Mouse (Mus musculus) MEL (cell line): ENCODE measurements at regions not wholly inside any gene's neighbourhood (a gene's known extent, or its start where the extent isn't known, plus 50 kb on each side); places are given as distances from the start of the nearest gene placed in this dataset.

Source experiments
- DNase-seq: peaks from one replicate; pipeline ENCODE4 v3.0.0; 2011; ENCODE audit warnings: low read depth, low spot score
- H3K27ac ChIP-seq: 2 replicates; pipeline ENCODE4 v1.5.1; 2012; ENCODE audit warnings: low read depth, mild to moderate bottlenecking, control low read depth, low read length, moderate library complexity; ENCODE audit not compliant: control insufficient read depth
- H3K27me3 ChIP-seq, 2 experiments: fragments of 150-350 bp in 1 of 2; sonication (generic) in 1 of 2; 2 replicates each; pipeline ENCODE4 v1.6.1; 2012; ENCODE audit warnings: low read length in 2 of 2, mild to moderate bottlenecking in 2 of 2, improper control_type of control experiment in 1 of 2, moderate library complexity in 1 of 2; ENCODE audit not compliant: insufficient read depth in 2 of 2, control insufficient read depth in 1 of 2
- H3K36me3 ChIP-seq, 2 experiments: 2 replicates each; pipeline ENCODE4 v1.6.1; 2012 to 2014; ENCODE audit warnings: low read length in 2 of 2, improper control_type of control experiment in 1 of 2, inconsistent platforms in 1 of 2, mild to moderate bottlenecking in 1 of 2; ENCODE audit not compliant: insufficient read depth in 2 of 2, control insufficient read depth in 1 of 2
- H3K4me1 ChIP-seq, 2 experiments: fragments of 150-350 bp in 1 of 2; sonication (generic) in 1 of 2; 2 replicates each; pipeline ENCODE4 v1.6.1; 2012; ENCODE audit warnings: low read length in 2 of 2, improper control_type of control experiment in 1 of 2, mild to moderate bottlenecking in 1 of 2; ENCODE audit not compliant: insufficient read depth in 2 of 2, control insufficient read depth in 1 of 2
- H3K4me3 ChIP-seq, 2 experiments: fragments of 150-350 bp in 1 of 2; sonication (generic) in 1 of 2; 2 replicates each; pipeline ENCODE4 v1.5.1; 2012; ENCODE audit warnings: low read depth in 2 of 2, low read length in 2 of 2, mild to moderate bottlenecking in 2 of 2, moderate library complexity in 2 of 2, control low read depth in 1 of 2, improper control_type of control experiment in 1 of 2; ENCODE audit not compliant: control insufficient read depth in 1 of 2, insufficient read depth in 1 of 2
- H3K79me2 ChIP-seq: 2 replicates; pipeline ENCODE4 v1.6.1; 2012; ENCODE audit warnings: mild to moderate bottlenecking, low read length, moderate library complexity; ENCODE audit not compliant: control insufficient read depth, poor library complexity, insufficient read depth
- H3K9ac ChIP-seq: 2 replicates; pipeline ENCODE4 v1.6.1; 2012; ENCODE audit warnings: low read depth, mild to moderate bottlenecking, control low read depth, low read length, moderate library complexity; ENCODE audit not compliant: control insufficient read depth, poor library complexity, severe bottlenecking
- H3K9me3 ChIP-seq: fragments of 150-350 bp; sonication (generic); replicated peaks from 2 replicates; pipeline ENCODE4 v1.6.1; 2012; ENCODE audit warnings: mild to moderate bottlenecking, low read length, improper control_type of control experiment, moderate library complexity; ENCODE audit not compliant: insufficient read depth
- BHLHE40 ChIP-seq: IDR thresholded peaks from 2 replicates; pipeline ENCODE4 v1.6.1; 2012; ENCODE audit warnings: low read depth, mild to moderate bottlenecking, inconsistent platforms, low read length, improper control_type of control experiment, borderline replicate concordance
- CHD1 ChIP-seq: IDR thresholded peaks from 2 replicates; pipeline ENCODE4 v1.6.1; 2012; ENCODE audit warnings: low read depth, mild to moderate bottlenecking, inconsistent platforms, low read length, improper control_type of control experiment
- CTCF ChIP-seq, 3 experiments: IDR thresholded peaks in 2 of 3; conservative IDR thresholded peaks in 1 of 3; 2 replicates each; pipeline ENCODE4 v1.5.1; 2011 to 2012; ENCODE audit warnings: low read length in 3 of 3, low read depth in 2 of 3, mild to moderate bottlenecking in 2 of 3, improper control_type of control experiment in 1 of 3, inconsistent platforms in 1 of 3, mixed read lengths in 1 of 3, moderate library complexity in 1 of 3; ENCODE audit not compliant: control insufficient read depth in 1 of 3, insufficient read depth in 1 of 3, poor library complexity in 1 of 3, severe bottlenecking in 1 of 3
- ELF1 ChIP-seq: IDR thresholded peaks from 2 replicates; pipeline ENCODE4 v1.6.1; 2014; ENCODE audit warnings: low read depth, mild to moderate bottlenecking, inconsistent platforms, low read length, improper control_type of control experiment, moderate library complexity
- GATA1 ChIP-seq: IDR thresholded peaks from 2 replicates; pipeline ENCODE4 v1.6.1; 2011; ENCODE audit warnings: low read depth, low read length, improper control_type of control experiment
- HCFC1 ChIP-seq: IDR thresholded peaks from 2 replicates; pipeline ENCODE4 v1.6.1; 2012; ENCODE audit warnings: low read depth, mild to moderate bottlenecking, inconsistent platforms, low read length, improper control_type of control experiment, moderate library complexity
- MXI1 ChIP-seq: IDR thresholded peaks from 2 replicates; pipeline ENCODE4 v1.6.1; 2011; ENCODE audit warnings: mild to moderate bottlenecking, low read depth, low read length, improper control_type of control experiment
- MYC ChIP-seq: IDR thresholded peaks from 2 replicates; pipeline ENCODE4 v1.6.1; 2011; ENCODE audit warnings: low read depth, mild to moderate bottlenecking, low read length, improper control_type of control experiment, moderate library complexity
- POLR2A ChIP-seq, 2 experiments: IDR thresholded peaks; 2 replicates each; pipeline ENCODE4 v1.6.1; 2011 to 2012; ENCODE audit warnings: low read length in 2 of 2, mild to moderate bottlenecking in 2 of 2, control low read depth in 1 of 2, improper control_type of control experiment in 1 of 2, low read depth in 1 of 2, moderate library complexity in 1 of 2; ENCODE audit not compliant: control insufficient read depth in 1 of 2, insufficient read depth in 1 of 2, poor library complexity in 1 of 2
- POLR2AphosphoS5 ChIP-seq: IDR thresholded peaks from 2 replicates; pipeline ENCODE4 v1.6.1; 2012; ENCODE audit warnings: low read depth, borderline replicate concordance, mild to moderate bottlenecking, inconsistent platforms, low read length, moderate library complexity, mixed read lengths
- TCF12 ChIP-seq: IDR thresholded peaks from 2 replicates; pipeline ENCODE4 v1.6.1; 2014; ENCODE audit warnings: low read depth, mild to moderate bottlenecking, inconsistent platforms, low read length, improper control_type of control experiment, moderate library complexity
- ZKSCAN1 ChIP-seq: IDR thresholded peaks from 2 replicates; pipeline ENCODE4 v1.6.1; 2012; ENCODE audit warnings: low read depth, mild to moderate bottlenecking, inconsistent platforms, low read length, improper control_type of control experiment, moderate library complexity
- ZNF384 ChIP-seq: IDR thresholded peaks from 2 replicates; pipeline ENCODE4 v1.6.1; 2012; ENCODE audit warnings: low read depth, mild to moderate bottlenecking, inconsistent platforms, low read length, improper control_type of control experiment

GRCm38 (mm10) chr6:31100084-31100579 lies 141.3 kb upstream of the Klf14 start:
- TF ChIP-seq POLR2AphosphoS5 (no peak), HCFC1 (no peak), TCF12 (no peak), CTCF (IDR thresholded peaks at IDR 0.05 in 2 of 3, conservative IDR thresholded peaks at IDR 0.05 in 1 of 3; ENCODE audit: control insufficient read depth in 1 of 3, insufficient read depth in 1 of 3, low read depth in 2 of 3, low read length in 3 of 3, poor library complexity in 1 of 3, severe bottlenecking in 1 of 3) (no peak), ZNF384 (no peak), ZKSCAN1 (no peak), POLR2A (IDR thresholded peaks at IDR 0.05; ENCODE audit: control insufficient read depth in 1 of 2, insufficient read depth in 1 of 2, low read depth in 1 of 2, low read length in 2 of 2, poor library complexity in 1 of 2) (no peak), MXI1 (no peak), GATA1 (no peak)

DNA sequence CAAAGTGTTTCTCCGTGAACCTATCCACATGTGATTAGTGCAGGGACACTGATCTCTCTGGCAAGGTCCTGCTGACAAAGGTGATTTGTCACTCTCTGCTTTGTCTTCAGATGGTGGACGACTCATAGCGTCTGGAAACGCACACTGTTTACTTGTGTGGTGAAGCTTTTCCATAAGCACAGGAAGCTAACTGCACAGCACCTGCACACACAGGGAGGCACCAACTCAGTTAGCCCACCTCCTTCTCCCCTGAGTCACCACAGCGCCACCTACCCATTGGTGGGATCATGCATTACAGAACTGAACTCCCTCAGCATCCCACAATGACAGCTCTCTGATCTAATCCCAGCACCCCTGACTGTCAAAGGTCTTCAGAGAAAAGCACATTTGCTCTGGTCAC lies 141.9 kb upstream of the Klf14 start:
- no peak overlapping the region for H3K9ac ChIP-seq
- no peaks in the 10 kb centered on the region for H3K4me1 ChIP-seq
- no peak overlapping the region for H3K4me3 ChIP-seq
- H3K9me3 ChIP-seq: no peaks in the 10 kb centered on the region
- no peak overlapping the region for H3K27ac ChIP-seq
- TF ChIP-seq MYC (no peak), CTCF (IDR thresholded peaks at IDR 0.05 in 2 of 3, conservative IDR thresholded peaks at IDR 0.05 in 1 of 3; ENCODE audit: control insufficient read depth in 1 of 3, insufficient read depth in 1 of 3, low read depth in 2 of 3, low read length in 3 of 3, poor library complexity in 1 of 3, severe bottlenecking in 1 of 3) (peak; percentile 17 to 46 (median 36); a peak in 5 of 6 replicates), POLR2A (IDR thresholded peaks at IDR 0.05; ENCODE audit: control insufficient read depth in 1 of 2, insufficient read depth in 1 of 2, low read depth in 1 of 2, low read length in 2 of 2, poor library complexity in 1 of 2) (0 out of 4 replicates have a peak, but pooled peaks of 1 of the 2 experiments have one; percentile 3)
- H3K79me2 ChIP-seq: peaks cover 3% of the 10 kb centered on the region; the same call in 1 of the 2 replicates
- H3K36me3 ChIP-seq: peaks cover 0 to 13% of the 10 kb centered on the region in 2 experiments; a peak in 2 of 4 replicates
- DNase-seq: peak; percentile 21
- H3K27me3 ChIP-seq: no peaks in the 10 kb centered on the region

More at GRCm38 (mm10) chr6:31100084-31100579, 141.3 kb upstream of the Klf14 start:
- Histone ChIP-seq H3K27me3 (no peaks in the 10 kb centered on the region), H3K4me1 (no peaks in the 10 kb centered on the region), H3K36me3 (peaks cover 0 to 15% of the 10 kb centered on the region in 2 experiments; a peak in 2 of 4 replicates), H3K27ac (no peak overlapping the region), H3K4me3 (no peak overlapping the region), H3K9ac (no peak overlapping the region), H3K9me3 (no peaks in the 10 kb centered on the region), H3K79me2 (peaks cover 3% of the 10 kb centered on the region; the same call in 1 of the 2 replicates)
- no peak for DNase-seq

- Histone ChIP-seq H3K4me3 (no peak overlapping the region), H3K36me3 (peaks cover 0 to 4% of the 10 kb centered on the region in 2 experiments; a peak in 2 of 4 replicates), H3K27me3 (no peaks in the 10 kb centered on the region), H3K9me3 (no peaks in the 10 kb centered on the region), H3K4me1 (0 out of 4 replicates have a peak, but pooled peaks cover 0 to 2% of the 10 kb centered on the region in 2 experiments), H3K27ac (no peak overlapping the region), H3K9ac (no peak overlapping the region), H3K79me2 (peaks cover 16% of the 10 kb centered on the region; the same call in 1 of the 2 replicates)
- no peak for DNase-seq
- TF ChIP-seq BHLHE40: no peak
- TF ChIP-seq ELF1: no peak
- TF ChIP-seq CHD1: no peak
Observed at GRCm38 (mm10) chr6:31106144-31106836, 147.4 kb upstream of the Klf14 start.
